Mouse (Mus musculus) midbrain, embryonic 16.5 days (tissue): ENCODE results near the gene Efr3b. TPM values are rescaled to one million over a fixed set of nuclear protein-coding genes. Genes with fewer than 3 reads are reported as not detected.

Source experiments
- ATAC-seq: fragments of 200-750 bp; cut with Nextera tagmentation; 2 replicates; pipeline ENCODE4 v1.8.0; 2017; ENCODE audit warnings: moderate TSS enrichment
- H3K27ac ChIP-seq: fragments of 300-500 bp; sonication (generic); 2 replicates; pipeline ENCODE4 v1.5.1; 2014; ENCODE audit warnings: mild to moderate bottlenecking, low read length, mixed read lengths
- H3K27me3 ChIP-seq: fragments of 300-500 bp; sonication (generic); 2 replicates; pipeline ENCODE4 v1.6.1; 2014; ENCODE audit warnings: low read depth, low read length, mixed read lengths; ENCODE audit not compliant: control insufficient read depth, insufficient read depth
- H3K36me3 ChIP-seq: fragments of 300-500 bp; sonication (generic); 2 replicates; pipeline ENCODE4 v1.6.1; 2014; ENCODE audit warnings: mild to moderate bottlenecking, low read length, moderate library complexity, mixed read lengths; ENCODE audit not compliant: control insufficient read depth, insufficient read depth
- H3K4me1 ChIP-seq: fragments of 300-500 bp; sonication (generic); 2 replicates; pipeline ENCODE4 v1.6.1; 2014; ENCODE audit warnings: mild to moderate bottlenecking, low read length, mixed read lengths; ENCODE audit not compliant: control insufficient read depth, insufficient read depth
- H3K4me2 ChIP-seq: fragments of 300-500 bp; sonication (generic); 2 replicates; pipeline ENCODE4 v1.6.1; 2014; ENCODE audit warnings: mild to moderate bottlenecking, low read length, mixed read lengths
- H3K4me3 ChIP-seq: fragments of 300-500 bp; sonication (generic); 2 replicates; pipeline ENCODE4 v1.5.1; 2014; ENCODE audit warnings: low read depth, mild to moderate bottlenecking, low read length, moderate library complexity, mixed read lengths
- H3K9ac ChIP-seq: fragments of 300-500 bp; sonication (generic); 2 replicates; pipeline ENCODE4 v1.6.1; 2014; ENCODE audit warnings: low read depth, low read length, mixed read lengths
- H3K9me3 ChIP-seq: fragments of 300-500 bp; sonication (generic); replicated peaks from 2 replicates; pipeline ENCODE4 v1.6.1; 2014; ENCODE audit warnings: mild to moderate bottlenecking, low read length, mixed read lengths; ENCODE audit not compliant: control insufficient read depth, poor library complexity, severe bottlenecking
- WGBS: fragments of 180-500 bp; shearing (Covaris S2); extraction: QIAGEN DNeasy Blood & Tissue Kit; methylation state at CpG from one replicate; pipeline ENCODE4 v1.1.7; 2014; 5-methylcytosine and 5-hydroxymethylcytosine counted together
- polyA plus RNA-seq: library from polyadenylated mRNA; unstranded; fragments of >200 nt; fragmentation: Nextera tagmentation; extraction: Ambion mirVana; gene quantifications from 2 replicates; pipeline ENCODE4 v1.2.1, GENCODE M21; 2015

The Efr3b gene
- polyA plus RNA-seq, result 48.4 and 53.6 TPM in 2 replicates

DNA sequence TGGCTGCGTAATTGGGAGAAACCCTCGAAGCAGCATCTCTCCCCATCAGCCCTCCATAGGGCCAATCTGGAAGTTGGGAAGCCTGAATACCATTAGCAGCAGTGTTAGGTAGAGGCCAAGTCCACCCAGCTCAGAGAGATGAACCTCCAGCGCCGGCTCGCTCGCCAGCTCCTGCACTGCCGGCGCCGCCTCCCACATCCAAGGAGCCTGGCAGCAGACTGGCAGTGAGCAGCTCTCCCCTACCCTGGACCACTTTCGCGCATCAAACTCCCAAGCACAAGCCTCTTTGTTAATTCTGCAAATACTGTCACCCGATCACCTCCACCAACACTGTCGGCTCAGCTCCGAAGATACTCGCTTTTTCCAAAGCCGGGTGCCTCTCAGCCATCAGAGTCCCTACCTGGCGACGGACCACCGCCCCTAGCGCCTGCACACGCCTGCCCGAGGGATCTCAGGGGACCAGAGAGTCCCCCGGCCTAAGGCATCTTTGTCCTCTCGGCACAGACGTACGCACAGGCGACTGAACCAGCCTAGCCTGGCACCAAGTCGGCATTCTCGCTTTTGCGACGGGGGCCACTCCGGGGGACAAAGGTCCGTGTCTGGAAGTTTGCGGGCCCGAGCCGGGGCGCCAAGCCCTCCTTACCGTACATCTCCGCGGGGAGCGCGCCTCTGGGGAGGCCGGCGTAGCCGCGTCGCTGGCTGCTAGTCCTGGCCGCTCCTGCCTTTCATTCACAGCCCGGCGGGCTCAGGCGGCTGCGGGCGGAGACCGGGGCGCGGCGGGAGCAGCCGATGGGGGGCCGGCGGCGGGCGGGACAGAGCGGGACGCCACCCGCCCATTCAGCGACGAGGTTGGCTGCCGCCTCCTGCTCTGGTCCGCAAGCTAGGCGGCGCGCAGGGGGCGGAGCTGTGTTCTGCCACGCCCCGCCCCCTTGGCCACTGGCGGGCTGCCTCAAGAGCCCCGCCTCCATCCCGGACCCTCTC is at the start of gene Efr3b:
Gene Efr3b, minus strand, starts transcription at position 855 of the 981 bp plus-strand sequence.
- peak; percentile 95 for ATAC-seq
- Histone ChIP-seq H3K4me3 (peak within 1 kb of the TSS; percentile 90), H3K9ac (peak within 1 kb of the TSS; percentile 89), H3K27ac (peak within 1 kb of the TSS; percentile 84), H3K4me1 (peaks cover 21% of the 10 kb centered on the region), H3K36me3 (no peaks in the 10 kb centered on the region), H3K27me3 (no peaks in the 10 kb centered on the region), H3K4me2 (peak within 1 kb of the TSS; percentile 80), H3K9me3 (no peaks in the 10 kb centered on the region)
- WGBS, result under 1% methylated on average over 76 of the region's 78 CpGs

DNA sequence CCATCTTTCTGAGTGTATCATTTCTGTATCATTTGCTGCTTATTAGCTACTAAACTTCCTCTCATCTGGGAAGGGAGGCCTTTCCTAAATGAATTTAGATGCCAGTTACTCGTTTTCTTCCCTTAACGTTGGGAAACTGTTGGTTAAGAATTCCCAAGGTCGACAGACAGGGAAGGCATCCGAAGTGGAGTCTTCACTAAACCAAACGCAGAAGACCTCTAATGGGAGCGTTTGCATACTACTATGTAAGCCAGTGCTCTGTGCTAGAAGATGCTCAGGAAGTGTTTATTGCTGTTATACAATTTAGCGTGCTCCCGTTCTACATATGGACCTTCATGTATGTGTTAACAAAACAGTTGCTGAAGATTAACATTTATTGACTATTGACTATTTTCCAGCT is 44.7 kb upstream of the Efr3b start:
- H3K9me3 ChIP-seq, result no peaks in the 10 kb centered on the region
- H3K4me2 ChIP-seq, result peak overlapping the region; percentile 70
- peaks cover 11% of the 10 kb centered on the region for H3K36me3 ChIP-seq
- peaks cover 13% of the 10 kb centered on the region for H3K4me1 ChIP-seq
- no peak overlapping the region; the same call in 1 of the 2 replicates for H3K27ac ChIP-seq
- peak overlapping the region; percentile 66 for H3K4me3 ChIP-seq
- H3K27me3 ChIP-seq, result no peaks in the 10 kb centered on the region
- H3K9ac ChIP-seq, result peak overlapping the region; percentile 88; the same call in 1 of the 2 replicates
- WGBS, result 68% methylated on average over 8 of the region's 8 CpGs
- no peak for ATAC-seq

DNA sequence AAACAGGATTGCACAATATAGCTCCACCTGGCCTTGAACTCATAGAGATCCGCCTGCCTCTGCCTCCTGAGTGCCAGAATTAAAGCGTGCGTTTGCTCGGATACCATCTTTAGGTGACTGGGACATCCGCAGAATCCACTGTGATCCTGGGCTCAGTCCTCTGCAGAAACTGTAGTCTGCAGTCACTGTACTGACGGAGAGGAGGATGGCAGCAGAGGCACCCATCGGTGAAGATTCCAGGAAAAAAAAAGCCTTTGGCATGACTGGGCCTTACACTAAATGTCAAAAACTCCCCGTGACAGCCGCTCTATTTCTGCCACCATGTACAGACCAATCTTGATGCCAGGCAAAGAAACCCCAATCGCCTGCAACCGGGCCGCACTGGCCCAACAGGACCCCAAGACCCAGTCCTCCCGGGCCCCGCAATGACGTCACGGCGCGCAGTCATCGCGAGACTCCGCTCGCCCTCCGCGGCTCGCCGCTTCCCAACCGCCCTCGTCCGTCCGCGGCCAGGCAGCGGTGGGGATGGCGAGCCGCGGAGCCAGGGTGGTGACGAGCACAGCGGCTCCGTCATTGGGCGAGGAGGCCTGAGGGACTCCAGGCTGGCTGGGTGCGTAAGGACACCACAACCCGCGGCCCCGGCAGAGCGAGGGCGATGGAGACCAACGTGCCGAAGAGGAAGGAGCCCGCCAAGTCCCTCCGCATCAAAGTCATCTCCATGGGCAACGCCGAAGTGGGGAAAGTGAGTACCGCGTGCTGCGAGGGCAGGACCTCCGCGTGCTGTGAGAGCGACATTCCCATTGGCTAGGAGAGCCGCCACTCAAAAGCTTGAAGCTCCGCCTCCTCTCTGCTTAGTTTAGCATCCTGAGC is 43.7 kb upstream of the Efr3b start, which contains the start of gene Dnajc27:
Gene Dnajc27, plus strand, starts transcription at position 452 of the 870 bp plus-strand sequence.
- H3K4me1 ChIP-seq, result peaks cover 13% of the 10 kb centered on the region
- no peaks in the 10 kb centered on the region for H3K9me3 ChIP-seq
- H3K27me3 ChIP-seq, result no peaks in the 10 kb centered on the region
- peak within 1 kb of the TSS; percentile 70 for H3K4me2 ChIP-seq
- peak within 1 kb of the TSS; percentile 88 for H3K9ac ChIP-seq
- H3K27ac ChIP-seq, result peak within 1 kb of the TSS; percentile 98
- peak within 1 kb of the TSS; percentile 66 for H3K4me3 ChIP-seq
- WGBS, result 5% methylated on average over 59 of the region's 59 CpGs
- ATAC-seq, result peak; percentile 97
- H3K36me3 ChIP-seq, result peaks cover 7% of the 10 kb centered on the region; the same call in 1 of the 2 replicates

DNA sequence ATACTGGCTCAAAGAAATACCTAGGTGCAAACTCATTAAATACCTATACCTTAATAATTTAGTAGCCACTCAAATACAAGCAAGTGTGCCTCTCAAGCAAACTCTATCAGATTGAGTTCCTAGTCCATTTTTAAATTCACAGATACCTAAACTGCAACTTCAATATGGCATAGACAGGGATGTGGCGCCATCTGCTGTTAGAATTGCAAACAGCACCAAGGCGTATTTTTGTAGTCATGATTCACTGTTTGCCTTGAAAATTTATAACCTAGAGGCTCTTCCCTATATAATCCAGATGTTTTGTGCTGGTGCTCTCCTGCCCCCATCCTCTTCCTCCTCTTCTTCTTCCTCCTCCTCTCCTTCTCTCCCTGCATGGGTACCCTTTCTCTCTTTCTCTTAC is 41.6 kb upstream of the Efr3b start:
- H3K4me2 ChIP-seq, result no peak overlapping the region
- H3K4me3 ChIP-seq, result no peak overlapping the region
- no peak overlapping the region for H3K9ac ChIP-seq
- H3K36me3 ChIP-seq, result no peaks in the 10 kb centered on the region
- no peaks in the 10 kb centered on the region for H3K27me3 ChIP-seq
- no peak overlapping the region for H3K27ac ChIP-seq
- peaks cover 13% of the 10 kb centered on the region for H3K4me1 ChIP-seq
- 1% methylated on average over 2 of the region's 2 CpGs for WGBS
- no peaks in the 10 kb centered on the region for H3K9me3 ChIP-seq
- no peak for ATAC-seq

DNA sequence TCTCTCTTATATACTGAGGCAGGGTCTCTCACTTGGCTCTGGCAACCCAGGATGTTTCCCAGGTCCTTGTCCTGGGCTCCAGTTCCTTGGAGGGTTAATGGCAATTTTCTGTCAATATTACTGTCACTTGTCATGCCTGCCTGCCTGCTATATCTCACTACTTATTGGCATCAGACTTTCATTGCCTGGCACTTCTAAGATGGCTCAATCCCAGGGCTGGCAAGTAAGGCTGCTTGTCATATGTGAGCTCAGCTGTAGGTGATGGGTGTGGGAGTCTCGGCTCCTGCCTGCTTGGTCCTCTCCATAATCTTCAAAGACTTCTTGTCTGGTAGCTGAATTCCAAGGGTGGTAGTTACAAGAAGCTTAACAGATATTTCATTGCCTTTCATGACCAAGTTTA is 39.4 kb upstream of the Efr3b start:
- 64% methylated on average over 1 of the region's 1 CpGs for WGBS
- H3K4me2 ChIP-seq, result no peak overlapping the region
- H3K27ac ChIP-seq, result no peak overlapping the region
- H3K27me3 ChIP-seq, result no peaks in the 10 kb centered on the region
- peaks cover 4% of the 10 kb centered on the region; the same call in 1 of the 2 replicates for H3K4me1 ChIP-seq
- ATAC-seq, result no peak
- no peaks in the 10 kb centered on the region for H3K9me3 ChIP-seq
- H3K36me3 ChIP-seq, result no peaks in the 10 kb centered on the region
- H3K9ac ChIP-seq, result no peak overlapping the region
- no peak overlapping the region for H3K4me3 ChIP-seq

DNA sequence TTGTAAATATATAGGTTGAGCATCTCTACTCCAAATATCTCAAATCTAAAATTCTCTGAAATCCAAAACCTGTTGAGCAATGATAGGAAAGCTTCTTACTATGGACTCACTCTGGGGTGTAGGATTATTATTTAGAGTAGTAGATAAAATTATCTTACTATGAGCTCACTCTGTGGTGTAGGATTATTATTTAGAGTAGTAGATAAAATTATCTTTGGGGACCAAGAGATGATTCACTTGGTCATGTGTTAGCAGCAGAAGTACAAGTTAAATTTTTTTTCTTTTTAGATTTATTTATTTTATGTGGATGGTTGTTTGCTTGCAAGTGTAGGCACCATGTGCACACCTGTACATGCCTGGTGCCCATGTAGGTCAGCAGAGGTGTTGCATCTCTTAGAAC is 37.7 kb upstream of the Efr3b start:
- H3K27ac ChIP-seq, result no peak overlapping the region
- H3K9ac ChIP-seq, result no peak overlapping the region
- no peak overlapping the region for H3K4me3 ChIP-seq
- ATAC-seq, result no peak
- peaks cover 2% of the 10 kb centered on the region; the same call in 1 of the 2 replicates for H3K4me1 ChIP-seq
- H3K36me3 ChIP-seq, result no peaks in the 10 kb centered on the region
- H3K4me2 ChIP-seq, result no peak overlapping the region
- no peaks in the 10 kb centered on the region for H3K9me3 ChIP-seq
- H3K27me3 ChIP-seq, result no peaks in the 10 kb centered on the region

DNA sequence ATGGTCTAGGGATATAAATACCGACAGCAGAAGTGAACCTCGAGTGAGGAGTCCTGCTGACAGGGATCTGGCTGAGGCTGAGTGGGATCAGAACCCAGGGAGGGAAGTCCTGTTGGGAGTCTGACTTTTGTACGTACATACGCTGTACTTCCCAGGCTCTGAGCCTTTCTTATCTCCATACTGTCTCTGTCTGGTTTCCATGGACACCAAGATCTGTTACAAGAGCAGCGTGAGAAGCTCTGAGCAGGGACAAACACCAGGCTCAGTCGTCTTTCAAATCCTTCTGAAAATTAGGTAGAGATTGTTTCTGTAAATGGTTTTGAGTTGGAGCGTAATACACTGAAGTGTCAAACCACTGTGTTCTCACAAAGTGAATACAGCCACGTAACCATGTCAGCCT is 36.7 kb upstream of the Efr3b start:
- no peak overlapping the region for H3K27ac ChIP-seq
- 44% methylated on average over 8 of the region's 8 CpGs for WGBS
- no peaks in the 10 kb centered on the region for H3K27me3 ChIP-seq
- ATAC-seq, result no peak
- H3K36me3 ChIP-seq, result no peaks in the 10 kb centered on the region
- H3K4me2 ChIP-seq, result no peak overlapping the region
- H3K9ac ChIP-seq, result no peak overlapping the region
- H3K9me3 ChIP-seq, result no peaks in the 10 kb centered on the region
- H3K4me1 ChIP-seq, result no peaks in the 10 kb centered on the region; the same call in 1 of the 2 replicates
- H3K4me3 ChIP-seq, result no peak overlapping the region

DNA sequence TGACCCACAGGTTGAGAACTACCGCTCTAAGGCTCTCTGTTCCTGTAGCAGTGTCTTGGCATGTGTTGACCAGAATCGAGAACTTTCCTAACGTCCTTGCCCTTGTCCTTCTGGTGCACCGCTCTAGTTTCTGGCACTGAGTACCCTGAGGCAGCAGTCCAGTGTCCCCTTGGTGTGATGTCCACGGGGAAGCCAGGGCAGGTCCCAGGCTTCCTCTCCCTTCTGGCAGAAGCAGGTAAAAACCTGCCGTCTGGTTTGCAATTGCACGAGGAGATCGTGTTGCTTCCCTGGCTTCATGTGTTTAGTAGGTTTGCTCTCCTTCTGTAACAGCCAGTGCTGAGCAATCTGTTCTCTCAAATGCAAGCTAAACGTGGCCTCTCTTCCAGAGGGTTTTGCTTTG is 33.0 kb upstream of the Efr3b start:
- no peaks in the 10 kb centered on the region for H3K27me3 ChIP-seq
- H3K4me1 ChIP-seq, result no peaks in the 10 kb centered on the region
- no peak overlapping the region for H3K4me2 ChIP-seq
- H3K36me3 ChIP-seq, result no peaks in the 10 kb centered on the region
- H3K4me3 ChIP-seq, result no peak overlapping the region
- H3K27ac ChIP-seq, result no peak overlapping the region
- no peaks in the 10 kb centered on the region for H3K9me3 ChIP-seq
- H3K9ac ChIP-seq, result no peak overlapping the region
- no peak for ATAC-seq
- 85% methylated on average over 9 of the region's 9 CpGs for WGBS
